Mouse (Mus musculus): ENCODE results near the gene Dhx9. TPM values are rescaled to one million over a fixed set of nuclear protein-coding genes. Genes with fewer than 3 reads are reported as not detected.
"Not testable (repeated sequence)": the region's sequence is repeated elsewhere in the genome, so short reads cannot be mapped to it uniquely, and the experiment has no call there.

Gene Dhx9
- polyA plus RNA-seq, 1 experiment from 2014 or later = 53.7 TPM

DNA sequence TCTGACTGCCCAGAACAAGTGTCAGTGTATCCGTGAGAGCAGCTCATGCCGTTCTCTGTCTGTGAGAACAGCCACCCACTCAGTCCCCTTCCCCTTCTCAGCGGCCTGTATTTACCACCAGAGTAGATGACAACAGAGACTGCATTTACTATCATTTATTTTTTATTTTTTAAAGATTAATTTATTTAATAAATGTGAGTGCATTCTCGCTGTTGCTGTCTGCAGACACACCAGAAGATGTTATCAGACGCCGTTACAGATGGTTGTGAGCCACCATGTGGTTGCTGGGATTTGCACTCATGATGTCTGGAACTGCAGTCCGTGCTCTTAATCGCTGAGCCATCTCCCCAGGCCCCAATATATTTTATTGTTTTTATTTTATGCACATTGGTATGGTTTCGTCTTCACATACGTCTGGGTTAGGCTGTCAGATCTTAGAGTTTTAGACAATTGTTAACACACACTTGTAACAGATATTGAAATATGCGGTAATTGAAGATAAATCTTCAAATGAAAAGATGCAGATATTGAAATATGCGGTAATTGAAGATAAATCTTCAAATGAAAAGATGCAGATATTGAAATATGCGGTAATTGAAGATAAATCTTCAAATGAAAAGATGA lies 74.0 kb downstream of the Dhx9 start:
- not testable (repeated sequence) for H3K4me2 ChIP-seq (replicated peaks); H3K4me1 ChIP-seq (replicated peaks); H3K9me3 ChIP-seq; H3K9ac ChIP-seq (replicated peaks); H3K36me3 ChIP-seq; H3K4me3 ChIP-seq (replicated peaks); ATAC-seq; H3K27me3 ChIP-seq; H3K27ac ChIP-seq
- WGBS = 81% methylated on average over 13 of the region's 13 CpGs

DNA sequence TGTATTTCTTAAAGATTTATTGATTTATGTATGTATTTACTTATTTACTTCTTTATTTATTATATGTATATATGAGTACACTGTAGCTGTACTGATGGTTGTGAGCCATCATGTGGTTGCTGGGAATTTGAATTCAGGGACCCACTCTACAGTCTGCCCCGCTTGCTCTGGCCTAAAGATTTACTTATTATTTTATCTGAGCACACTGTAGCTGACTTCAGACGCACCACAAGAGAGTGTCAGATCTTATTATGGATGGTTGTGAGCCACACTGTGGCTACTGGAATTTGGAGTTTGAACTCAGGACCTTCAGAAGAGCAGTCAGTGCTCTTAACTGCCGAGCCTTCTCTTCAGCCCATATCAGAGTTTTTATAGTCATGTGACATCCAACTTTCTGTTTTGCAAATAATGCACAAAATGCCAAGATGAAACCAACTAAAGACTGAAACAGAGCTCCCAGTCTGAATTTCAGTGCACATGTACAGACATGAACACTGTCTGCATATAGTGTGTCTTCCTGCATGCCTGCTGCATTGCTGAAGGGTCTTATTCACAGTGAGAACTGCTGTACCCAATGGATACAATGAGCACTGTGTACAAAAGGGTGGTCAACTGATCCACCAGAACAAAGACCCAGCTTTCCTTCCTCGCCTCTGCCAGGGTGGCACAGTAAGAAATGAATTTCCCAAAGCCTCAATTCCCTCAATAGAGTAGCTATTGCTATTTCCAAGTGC lies 74.6 kb downstream of the Dhx9 start:
- H3K36me3 ChIP-seq; H3K9me3 ChIP-seq; H3K27me3 ChIP-seq; H3K4me2 ChIP-seq (replicated peaks); H3K4me1 ChIP-seq (replicated peaks); H3K27ac ChIP-seq; H3K4me3 ChIP-seq (replicated peaks); ATAC-seq; H3K9ac ChIP-seq (replicated peaks): not testable (repeated sequence)
- 73% methylated on average over 3 of the region's 4 CpGs for WGBS

GRCm38 (mm10) chr1:153411723-153412122 lies 75.7 kb downstream of the Dhx9 start:
- H3K27ac ChIP-seq = no peak overlapping the region
- H3K4me3 ChIP-seq (replicated peaks) = no peak overlapping the region

DNA sequence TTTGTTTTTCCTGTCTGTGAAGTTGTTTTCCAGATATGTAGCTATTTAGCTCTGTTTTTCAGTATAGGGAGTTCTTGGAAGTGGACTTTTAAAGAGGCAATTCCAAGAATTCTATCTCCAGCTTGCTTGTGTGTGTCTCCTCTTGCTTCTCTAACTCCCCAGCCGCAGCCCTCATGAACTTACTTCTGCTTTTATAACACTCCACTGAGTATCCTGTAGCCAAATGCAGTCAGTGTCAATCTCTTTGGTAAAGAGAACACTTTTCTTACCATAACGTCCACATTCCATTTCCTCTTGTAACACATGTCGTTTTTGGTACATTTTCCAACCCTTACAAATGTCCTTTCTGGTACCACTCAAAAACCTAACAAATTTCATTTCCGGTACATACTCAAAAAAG lies 76.5 kb downstream of the Dhx9 start:
- H3K4me2 ChIP-seq (replicated peaks); H3K9me3 ChIP-seq; H3K27me3 ChIP-seq; H3K4me1 ChIP-seq (replicated peaks); H3K27ac ChIP-seq; H3K4me3 ChIP-seq (replicated peaks); H3K36me3 ChIP-seq; H3K9ac ChIP-seq (replicated peaks); ATAC-seq: not testable (repeated sequence)
- 100% methylated on average over 1 of the region's 4 CpGs for WGBS

More at GRCm38 (mm10) chr1:153411723-153412122, 75.7 kb downstream of the Dhx9 start:
- Histone ChIP-seq H3K9me3 (no peaks in the 10 kb centered on the region), H3K27me3 (no peaks in the 10 kb centered on the region), H3K36me3 (no peaks in the 10 kb centered on the region), H3K4me2 (replicated peaks) (no peak overlapping the region), H3K4me1 (replicated peaks) (no peaks in the 10 kb centered on the region), H3K9ac (replicated peaks) (no peak overlapping the region)
- 88% methylated on average over 6 of the region's 6 CpGs for WGBS
- no peak for ATAC-seq

DNA sequence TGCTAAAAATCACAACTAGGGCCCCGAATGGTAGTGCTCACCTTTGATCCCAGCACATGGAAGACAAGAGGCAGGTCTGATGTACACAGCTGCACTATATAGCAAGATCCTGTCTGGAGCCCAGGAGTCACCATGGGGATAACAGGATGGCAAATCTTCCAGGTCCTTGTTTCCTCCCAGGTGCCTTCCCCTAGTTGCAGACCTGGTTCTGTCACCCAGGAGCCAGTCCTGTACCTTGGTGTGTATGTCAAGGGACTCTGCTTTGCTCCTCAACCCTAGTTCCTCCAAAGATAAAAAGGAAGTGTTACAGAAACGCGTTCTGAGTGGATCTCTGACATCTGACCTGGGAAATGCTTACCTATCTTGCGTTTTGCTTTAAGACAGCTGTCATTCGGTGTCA lies 79.2 kb downstream of the Dhx9 start:
- not testable (repeated sequence) for H3K4me3 ChIP-seq (replicated peaks); ATAC-seq; H3K36me3 ChIP-seq; H3K4me2 ChIP-seq (replicated peaks); H3K27me3 ChIP-seq; H3K9me3 ChIP-seq; H3K4me1 ChIP-seq (replicated peaks); H3K9ac ChIP-seq (replicated peaks); H3K27ac ChIP-seq
- 88% methylated on average over 5 of the region's 5 CpGs for WGBS

DNA sequence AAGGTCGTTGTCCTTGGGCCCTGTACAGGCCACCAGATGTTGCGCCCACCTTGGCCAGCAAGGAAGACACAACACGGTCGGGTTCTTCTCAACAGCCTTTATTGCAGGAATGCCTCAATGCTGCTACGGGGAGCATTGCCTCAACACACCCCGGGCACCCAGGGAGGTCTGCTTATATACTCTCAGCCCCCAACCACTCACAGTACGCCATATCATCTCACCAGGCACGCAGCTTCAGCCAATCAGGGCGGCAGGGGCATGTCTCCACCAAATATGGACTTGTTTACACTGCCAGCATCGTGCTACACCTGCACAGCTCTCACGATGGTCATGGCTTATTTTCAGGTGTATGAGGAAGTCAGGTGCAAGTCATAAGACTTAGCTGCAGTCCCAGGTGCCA lies 79.8 kb downstream of the Dhx9 start:
- H3K9ac ChIP-seq (replicated peaks); H3K4me3 ChIP-seq (replicated peaks); H3K4me2 ChIP-seq (replicated peaks); H3K27ac ChIP-seq; H3K4me1 ChIP-seq (replicated peaks); H3K27me3 ChIP-seq; H3K9me3 ChIP-seq; H3K36me3 ChIP-seq; ATAC-seq: not testable (repeated sequence)
- WGBS = 90% methylated on average over 11 of the region's 11 CpGs

Other genes starting within 250 kb of the Dhx9 start
- gene Lamc1, start 154.9 kb downstream of the Dhx9 start, polyA plus RNA-seq (2015; fragmentation: Nextera tagmentation; extraction: Ambion mirVana) = 11.3 and 14.9 TPM in 2 replicates
- 0.27 and 0.35 TPM in 2 replicates for gene Shcbp1l, start 62.5 kb downstream of the Dhx9 start, polyA plus RNA-seq (2015; fragmentation: Nextera tagmentation; extraction: Ambion mirVana)
- gene Npl, start 62.4 kb upstream of the Dhx9 start, polyA plus RNA-seq (2015; fragmentation: Nextera tagmentation; extraction: Ambion mirVana) = 10.0 and 12.2 TPM in 2 replicates
- 32.4 and 33.6 TPM in 2 replicates for gene Rgs8, start 165.4 kb upstream of the Dhx9 start, polyA plus RNA-seq (2015; fragmentation: Nextera tagmentation; extraction: Ambion mirVana)

Data from midbrain, embryonic 13.5 days (tissue).